Mouse (Mus musculus) kidney, embryonic 14.5 days (tissue): ENCODE measurements around the gene Pknox1. TPM values are rescaled to one million over a fixed set of nuclear protein-coding genes. Genes with fewer than 3 reads are reported as not detected.
"Not testable (repeated sequence)": the region's sequence is repeated elsewhere in the genome, so short reads cannot be mapped to it uniquely, and the experiment has no call there.

ENCODE experiments used
- ATAC-seq: fragments of 200-750 bp; cut with Nextera tagmentation; 2 replicates; pipeline ENCODE4 v1.8.0; 2017; ENCODE audit warnings: moderate number of reproducible peaks, mild to moderate bottlenecking, moderate TSS enrichment, moderate library complexity; ENCODE audit not compliant: low FRiP score, low TSS enrichment
- H3K27ac ChIP-seq: fragments of 300-500 bp; sonication (generic); 2 replicates; pipeline ENCODE4 v1.5.1; 2014; ENCODE audit warnings: low read depth, mild to moderate bottlenecking, low read length, moderate library complexity, mixed read lengths
- H3K27me3 ChIP-seq: fragments of 300-500 bp; sonication (generic); 2 replicates; pipeline ENCODE4 v1.6.1; 2014; ENCODE audit warnings: mild to moderate bottlenecking, low read length; ENCODE audit not compliant: control insufficient read depth, insufficient read depth
- H3K36me3 ChIP-seq: fragments of 300-500 bp; sonication (generic); 2 replicates; pipeline ENCODE4 v1.6.1; 2014; ENCODE audit warnings: low read length, mixed read lengths; ENCODE audit not compliant: control insufficient read depth, insufficient read depth
- H3K4me1 ChIP-seq: fragments of 300-500 bp; sonication (generic); 2 replicates; pipeline ENCODE4 v1.6.1; 2014; ENCODE audit warnings: low read length, mixed read lengths; ENCODE audit not compliant: control insufficient read depth, insufficient read depth
- H3K4me2 ChIP-seq: fragments of 300-500 bp; sonication (generic); replicated peaks from 2 replicates; pipeline ENCODE4 v1.6.1; 2014; ENCODE audit warnings: low read depth, mild to moderate bottlenecking, low read length
- H3K4me3 ChIP-seq: fragments of 300-500 bp; sonication (generic); 2 replicates; pipeline ENCODE4 v1.5.1; 2014; ENCODE audit warnings: mild to moderate bottlenecking, low read length
- H3K9ac ChIP-seq: fragments of 300-500 bp; sonication (generic); 2 replicates; pipeline ENCODE4 v1.6.1; 2014; ENCODE audit warnings: low read depth, mild to moderate bottlenecking, low read length, moderate library complexity
- H3K9me3 ChIP-seq: fragments of 300-500 bp; sonication (generic); 2 replicates; pipeline ENCODE4 v1.6.1; 2016; ENCODE audit warnings: low read length; ENCODE audit not compliant: control insufficient read depth
- WGBS: fragments of 180-500 bp; shearing (Covaris S2); extraction: QIAGEN DNeasy Blood & Tissue Kit; methylation state at CpG from one replicate; pipeline ENCODE4 v1.1.7; 2014; 5-methylcytosine and 5-hydroxymethylcytosine counted together
- polyA plus RNA-seq: library from polyadenylated mRNA; unstranded; fragments of >200 nt; fragmentation: Nextera tagmentation; extraction: Ambion mirVana; gene quantifications from 2 replicates; pipeline ENCODE4 v1.2.1, GENCODE M21; 2014

Gene Pknox1
- polyA plus RNA-seq, 1 experiment from 2014 or later, result 44.0 TPM

- Histone ChIP-seq H3K9me3 (no peaks in the 10 kb centered on the region), H3K36me3 (peaks cover 35% of the 10 kb centered on the region), H3K4me1 (peaks cover 8% of the 10 kb centered on the region), H3K4me2 (no peak overlapping the region), H3K27ac (no peak overlapping the region), H3K9ac (no peak overlapping the region), H3K4me3 (no peak overlapping the region), H3K27me3 (no peaks in the 10 kb centered on the region)
- 85% methylated on average over 14 of the region's 14 CpGs for WGBS
- ATAC-seq, result no peak
Measured at GRCm38 (mm10) chr17:31531441-31532158, 32.9 kb upstream of the Pknox1 start.

GRCm38 (mm10) chr17:31532331-31532730 is 32.2 kb upstream of the Pknox1 start:
- not testable (repeated sequence) for H3K9me3 ChIP-seq, ATAC-seq, H3K4me3 ChIP-seq, H3K27ac ChIP-seq, H3K4me1 ChIP-seq, H3K27me3 ChIP-seq, H3K9ac ChIP-seq, H3K4me2 ChIP-seq
- WGBS, result 96% methylated on average over 3 of the region's 4 CpGs
- peaks cover 28% of the 10 kb centered on the region for H3K36me3 ChIP-seq

GRCm38 (mm10) chr17:31535358-31535757 is 29.2 kb upstream of the Pknox1 start:
- Histone ChIP-seq H3K9me3 (no peaks in the 10 kb centered on the region), H3K27me3 (no peaks in the 10 kb centered on the region), H3K4me3 (no peak overlapping the region), H3K4me2 (no peak overlapping the region), H3K36me3 (peaks cover 12% of the 10 kb centered on the region), H3K27ac (peak overlapping the region; percentile 83), H3K4me1 (peaks cover 8% of the 10 kb centered on the region), H3K9ac (no peak overlapping the region)
- 58% methylated on average over 4 of the region's 4 CpGs for WGBS
- peak; percentile 54; the same call in 1 of the 2 replicates for ATAC-seq

- peak overlapping the region; percentile 83 for H3K27ac ChIP-seq
- peak overlapping the region; percentile 23; the same call in 1 of the 2 replicates for H3K9ac ChIP-seq
- ATAC-seq, result peak; percentile 75
- peaks cover 9% of the 10 kb centered on the region for H3K36me3 ChIP-seq
- H3K4me1 ChIP-seq, result peaks cover 8% of the 10 kb centered on the region
- H3K4me3 ChIP-seq, result no peak overlapping the region
- H3K9me3 ChIP-seq, result no peaks in the 10 kb centered on the region
- 31% methylated on average over 8 of the region's 8 CpGs for WGBS
- H3K4me2 ChIP-seq, result no peak overlapping the region; the same call in 1 of the 2 replicates
- no peaks in the 10 kb centered on the region for H3K27me3 ChIP-seq
Measured at GRCm38 (mm10) chr17:31535871-31536629, 28.5 kb upstream of the Pknox1 start.

GRCm38 (mm10) chr17:31540101-31540500 is 24.4 kb upstream of the Pknox1 start:
- Histone ChIP-seq H3K36me3 (no peaks in the 10 kb centered on the region), H3K9ac (no peak overlapping the region), H3K4me1 (peaks cover 11% of the 10 kb centered on the region), H3K4me3 (no peak overlapping the region), H3K9me3 (no peaks in the 10 kb centered on the region), H3K27me3 (no peaks in the 10 kb centered on the region), H3K27ac (no peak overlapping the region), H3K4me2 (no peak overlapping the region)
- no peak for ATAC-seq
- 57% methylated on average over 3 of the region's 3 CpGs for whole genome bisulfite sequencing

GRCm38 (mm10) chr17:31540809-31541459 is 23.6 kb upstream of the Pknox1 start:
- no peak for ATAC-seq
- Histone ChIP-seq H3K4me1 (peaks cover 4% of the 10 kb centered on the region; the same call in 1 of the 2 replicates), H3K27ac (peak overlapping the region; percentile 7; the same call in 1 of the 2 replicates)

GRCm38 (mm10) chr17:31541460-31541831 is 23.1 kb upstream of the Pknox1 start:
- Histone ChIP-seq H3K27me3 (no peaks in the 10 kb centered on the region), H3K9me3 (no peaks in the 10 kb centered on the region), H3K9ac (no peak overlapping the region), H3K4me1 (0 out of 2 replicates have a peak, but pooled peaks cover 3% of the 10 kb centered on the region), H3K4me2 (no peak overlapping the region), H3K36me3 (no peaks in the 10 kb centered on the region), H3K4me3 (no peak overlapping the region), H3K27ac (peak overlapping the region; percentile 7; the same call in 1 of the 2 replicates)
- WGBS, result 37% methylated on average over 6 of the region's 6 CpGs
- ATAC-seq, result no peak

More at GRCm38 (mm10) chr17:31540809-31541459, 23.6 kb upstream of the Pknox1 start:
- Histone ChIP-seq H3K36me3 (no peaks in the 10 kb centered on the region), H3K27me3 (no peaks in the 10 kb centered on the region), H3K9me3 (no peaks in the 10 kb centered on the region), H3K4me3 (no peak overlapping the region), H3K4me2 (no peak overlapping the region), H3K9ac (no peak overlapping the region)
- 31% methylated on average over 4 of the region's 4 CpGs for WGBS

GRCm38 (mm10) chr17:31543574-31543973 is 21.0 kb upstream of the Pknox1 start:
- ATAC-seq, result no peak
- whole genome bisulfite sequencing, result 42% methylated on average over 6 of the region's 6 CpGs
- H3K4me1 ChIP-seq, result 0 out of 2 replicates have a peak, but pooled peaks cover 3% of the 10 kb centered on the region
- no peaks in the 10 kb centered on the region for H3K9me3 ChIP-seq
- no peak overlapping the region for H3K27ac ChIP-seq
- no peak overlapping the region for H3K4me2 ChIP-seq
- H3K36me3 ChIP-seq, result no peaks in the 10 kb centered on the region
- H3K27me3 ChIP-seq, result no peaks in the 10 kb centered on the region
- no peak overlapping the region for H3K9ac ChIP-seq
- no peak overlapping the region for H3K4me3 ChIP-seq
